Mouse (Mus musculus): ENCODE results near the gene Dip2c.

GRCm38 (mm10) chr13:9395286-9395685 lies 119.0 kb downstream of the Dip2c start:
- TF ChIP-seq CTCF (IDR thresholded peaks at IDR 0.05; ENCODE audit: control insufficient read depth, insufficient read depth, insufficient replicate concordance, low read depth, low read length) (no peak), POLR2A (IDR thresholded peaks at IDR 0.05; ENCODE audit: control insufficient read depth, low read depth, low read length) (no peak)
